Mouse (Mus musculus) brain, adult 2 months (tissue): Measurements from ENCODE around the gene Skap1.

ENCODE experiments used
- DNase-seq: peaks from one replicate; pipeline ENCODE4 v3.0.0; 2011; ENCODE audit warnings: low read depth, low spot score

Gene Skap1

DNA sequence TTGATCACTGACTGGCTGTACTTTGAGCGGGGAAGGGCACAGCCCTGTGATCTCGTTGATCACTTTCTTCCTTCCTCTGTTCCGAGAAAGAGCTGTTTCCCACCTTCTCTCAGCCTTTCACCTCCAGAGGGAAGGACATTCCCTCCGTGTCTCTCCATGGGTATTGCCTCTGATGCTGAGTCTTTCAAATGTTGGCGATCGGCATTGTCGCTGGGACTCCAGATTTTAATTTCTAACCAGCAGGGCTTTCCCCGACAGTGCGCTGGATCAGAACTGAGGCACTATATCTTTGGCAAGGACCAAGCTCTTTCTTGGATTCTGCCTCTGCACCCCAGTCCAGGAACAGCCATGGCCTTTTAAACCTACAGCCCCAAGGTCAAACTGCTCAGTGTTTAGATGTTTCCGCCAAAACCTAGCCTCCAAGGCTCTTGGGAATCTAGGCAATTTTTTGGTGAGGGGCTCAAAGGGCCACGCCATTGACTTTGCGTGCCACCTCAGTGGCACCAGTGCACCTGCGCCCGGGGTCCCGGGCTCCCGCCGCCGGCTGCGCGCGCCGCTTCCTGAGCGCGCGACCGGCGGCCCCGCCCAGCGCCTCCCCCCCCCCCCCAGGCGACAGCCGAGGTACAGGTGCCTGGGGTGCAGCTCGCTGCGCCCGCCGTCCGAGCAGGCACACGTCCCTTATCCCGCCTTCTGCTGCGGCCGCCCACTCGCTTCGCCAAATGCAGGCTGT, at the start of gene Skap1:
Gene Skap1 (plus strand): TSS at position 608 of the 730 bp plus-strand sequence.
- DNase-seq = peak; percentile 16

DNA sequence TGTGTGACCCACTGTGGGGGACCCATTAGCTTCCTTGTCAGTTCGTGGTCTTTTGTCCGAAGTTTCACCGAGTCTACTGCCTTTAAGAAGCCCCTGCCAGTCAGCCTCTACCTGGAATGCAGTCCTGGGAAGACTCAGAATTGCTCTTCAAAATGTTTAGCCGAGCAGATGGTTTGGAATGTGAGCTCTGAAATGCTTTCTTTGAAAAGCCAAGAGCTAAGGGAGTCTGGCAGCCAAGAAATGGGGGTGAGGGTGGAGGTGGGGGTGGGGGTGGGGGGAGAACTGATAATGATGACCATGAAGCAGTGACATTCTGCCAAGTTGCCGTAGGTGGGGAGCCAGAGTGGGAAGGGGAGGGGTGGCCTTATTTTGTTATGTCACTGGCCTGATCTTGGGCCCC, 43.3 kb upstream of the Skap1 start:
- DNase-seq = peak; percentile 35

DNA sequence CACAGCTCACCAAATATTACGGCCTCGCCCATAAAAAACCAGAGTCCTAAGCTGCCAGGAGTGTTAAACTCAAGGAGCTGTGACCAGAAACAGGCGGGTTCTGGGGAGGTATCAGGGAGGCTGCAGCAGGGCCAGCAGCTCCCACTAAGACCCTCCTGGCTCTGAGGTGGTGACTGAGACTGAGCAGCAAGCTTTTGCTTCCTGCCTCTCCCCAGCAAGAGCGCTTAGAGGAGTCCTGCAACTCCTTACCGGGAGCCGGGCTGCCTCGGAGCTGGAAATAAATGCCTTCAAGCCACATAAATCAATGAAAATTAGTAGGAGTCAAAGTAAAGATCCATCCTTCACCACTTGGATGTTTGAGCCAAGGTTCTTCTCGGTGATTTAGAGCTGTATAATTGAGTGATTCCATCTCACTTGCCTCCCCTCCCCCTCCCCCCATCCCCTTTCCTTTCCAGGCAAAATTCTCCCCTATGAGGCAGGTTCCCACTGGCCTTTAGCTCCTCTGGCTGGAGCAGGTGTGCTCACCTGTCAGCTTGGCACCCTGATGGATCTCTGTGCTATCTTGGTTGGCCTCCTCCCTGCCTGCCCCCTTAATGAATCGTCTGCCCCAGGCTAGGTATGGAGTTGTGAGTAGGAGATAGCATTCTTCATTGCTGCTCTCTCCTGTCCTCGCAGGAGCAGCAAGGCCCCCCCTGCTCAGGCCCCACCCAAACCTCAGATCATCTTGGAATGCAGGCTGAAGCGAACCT, 42.7 kb upstream of the Skap1 start:
- no peak for DNase-seq

DNA sequence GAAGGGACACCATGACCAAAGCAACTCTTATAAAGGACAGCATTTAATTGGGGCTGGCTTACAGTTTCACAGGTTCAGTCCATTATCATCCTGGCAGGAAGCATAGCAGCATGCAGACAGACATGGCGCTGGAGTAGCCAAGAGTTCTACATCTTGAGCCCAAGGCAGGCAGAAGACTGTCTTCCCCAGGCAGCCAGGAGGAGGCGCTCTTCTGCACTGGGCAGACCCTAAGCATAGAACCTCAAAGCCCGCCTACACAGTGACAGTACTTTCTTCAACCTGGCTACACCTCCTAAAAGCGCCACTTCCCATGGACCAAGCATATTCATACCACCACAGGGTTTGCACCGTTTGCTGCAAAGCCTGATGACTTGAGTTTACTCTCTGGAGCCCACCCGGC, 39.2 kb upstream of the Skap1 start:
- DNase-seq = no peak

DNA sequence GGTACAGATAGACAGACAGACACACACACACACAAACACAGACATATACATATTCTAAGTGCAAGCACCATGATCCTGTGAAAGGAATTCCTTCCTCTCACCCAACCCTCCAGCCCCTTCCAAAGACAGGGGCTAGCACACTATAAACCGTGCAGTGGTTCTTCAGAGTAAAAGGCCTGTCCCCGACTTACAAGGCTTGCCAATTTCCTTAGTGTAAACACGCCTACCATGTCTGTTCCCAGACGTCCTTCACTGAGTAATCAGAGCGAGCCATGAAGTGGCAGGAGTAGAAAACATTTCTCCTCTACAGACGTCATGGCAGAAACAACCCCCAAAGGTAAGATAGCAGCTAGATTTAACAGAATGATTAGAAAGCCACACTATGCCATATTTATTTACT, 38.2 kb upstream of the Skap1 start:
- DNase-seq = peak; percentile 14

DNA sequence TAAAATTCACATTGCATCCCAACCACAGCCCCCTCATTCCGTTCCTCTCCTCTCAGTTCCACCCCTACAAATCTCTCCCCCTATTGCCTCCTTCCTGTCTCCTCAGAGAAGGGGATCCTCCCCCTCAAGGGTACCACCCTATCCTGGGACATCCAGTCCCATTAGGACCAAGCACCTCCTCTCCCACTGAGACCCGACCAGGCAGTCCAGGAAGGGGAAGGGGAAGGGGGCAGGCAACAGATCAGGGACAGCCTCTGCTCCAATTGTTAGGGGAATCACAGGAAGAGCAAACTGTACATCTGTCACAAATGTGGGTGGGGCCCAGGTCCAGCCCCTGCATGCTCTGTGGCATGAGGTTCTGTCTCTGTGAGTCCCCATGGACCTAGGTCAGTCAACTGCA, 37.6 kb upstream of the Skap1 start:
- DNase-seq = no peak

DNA sequence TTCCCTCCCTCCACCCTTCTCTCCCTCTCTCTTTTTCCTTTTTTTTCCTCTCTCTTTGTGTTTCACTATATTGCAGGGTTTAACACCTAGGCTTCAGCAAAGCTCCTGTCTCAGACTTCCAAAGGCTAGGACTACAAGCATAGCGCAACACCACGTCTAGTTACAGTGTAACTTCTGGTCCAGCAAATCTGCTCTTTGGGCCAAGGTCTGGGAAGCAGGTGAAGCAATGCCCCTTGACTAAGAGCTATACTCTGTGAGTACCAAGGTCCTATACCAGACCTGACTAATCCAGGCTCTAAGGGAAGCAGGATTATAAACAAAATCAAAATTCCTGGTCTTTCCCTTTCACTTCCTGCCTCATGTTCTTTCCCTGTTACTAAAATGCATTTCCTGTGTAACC, 35.3 kb upstream of the Skap1 start:
- no peak for DNase-seq

DNA sequence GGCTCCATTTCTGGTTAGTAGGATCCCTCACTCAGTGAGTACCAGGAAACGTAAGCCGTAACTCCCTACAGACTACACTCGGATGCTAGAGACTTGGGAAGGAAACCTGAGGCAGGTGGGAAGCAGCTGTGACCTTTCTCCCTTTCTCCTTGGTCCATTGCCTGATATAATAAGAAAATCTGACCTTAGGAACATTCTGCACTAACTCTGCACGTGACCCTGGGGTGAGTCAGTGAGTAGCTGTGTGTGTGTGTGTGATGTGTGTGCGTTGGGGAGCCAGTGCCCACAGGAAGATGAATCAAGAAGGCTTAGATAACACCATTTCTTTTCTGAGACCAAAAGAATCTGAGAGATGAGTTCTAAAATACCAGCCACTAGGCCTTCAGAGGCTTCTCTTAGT, 34.5 kb upstream of the Skap1 start:
- no peak for DNase-seq

DNA sequence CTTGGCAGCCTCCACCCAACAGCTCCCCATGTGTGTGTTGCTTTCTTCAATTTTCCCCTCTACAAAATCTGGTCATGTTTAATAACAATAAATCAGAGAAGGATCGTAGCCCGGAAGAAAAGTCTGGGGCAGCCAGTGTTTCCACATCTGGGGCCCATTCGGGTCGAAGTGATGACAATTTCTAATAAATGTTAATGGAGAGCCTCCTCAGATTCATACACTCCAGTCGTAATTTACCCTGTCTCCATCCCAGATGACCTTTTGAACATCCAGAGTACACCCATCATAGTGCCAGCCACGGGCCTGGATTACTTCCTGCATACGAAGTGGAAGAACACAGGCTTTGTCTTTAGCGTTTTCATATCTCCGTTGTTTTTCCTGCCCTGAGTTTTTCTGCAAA, 32.5 kb upstream of the Skap1 start:
- DNase-seq = no peak

DNA sequence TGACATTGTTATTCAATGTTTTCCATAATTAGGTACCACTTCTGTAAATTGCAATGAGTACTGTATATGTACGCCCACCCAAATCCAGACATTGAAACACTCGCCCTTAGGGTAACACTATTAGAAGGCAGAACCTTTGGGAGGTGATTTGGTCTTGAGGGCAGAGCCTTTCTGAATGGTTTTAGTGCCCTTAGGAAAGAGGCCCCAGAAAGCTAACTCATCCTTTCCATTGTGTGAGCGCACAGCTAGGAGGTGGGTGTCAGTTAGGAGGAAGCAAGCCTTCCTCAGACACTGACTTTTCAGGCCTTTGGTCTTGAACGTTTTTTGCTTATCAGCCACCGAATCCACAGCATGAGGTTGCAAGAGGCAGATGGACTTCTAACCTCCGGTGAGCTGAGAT, 29.5 kb upstream of the Skap1 start:
- no peak for DNase-seq

DNA sequence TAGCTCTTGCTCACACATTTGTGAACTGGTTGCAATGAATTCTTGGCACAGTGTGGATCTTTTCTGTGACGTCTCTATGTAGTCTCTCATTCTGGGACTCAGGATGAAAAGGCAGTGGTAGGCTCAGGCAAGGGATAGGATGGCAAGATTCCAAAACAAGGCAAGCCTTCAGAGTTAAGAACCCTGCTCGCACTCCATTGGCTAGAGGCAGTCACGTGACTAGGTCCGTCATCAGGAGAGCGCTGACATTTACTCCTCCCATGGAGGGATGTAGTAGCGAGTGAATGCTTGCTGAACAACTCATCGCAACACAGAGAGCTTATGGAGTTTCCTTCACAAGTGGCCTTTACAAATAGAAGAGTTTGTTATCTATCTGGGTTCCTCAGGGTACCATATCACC, 27.9 kb upstream of the Skap1 start:
- peak; percentile 12 for DNase-seq

DNA sequence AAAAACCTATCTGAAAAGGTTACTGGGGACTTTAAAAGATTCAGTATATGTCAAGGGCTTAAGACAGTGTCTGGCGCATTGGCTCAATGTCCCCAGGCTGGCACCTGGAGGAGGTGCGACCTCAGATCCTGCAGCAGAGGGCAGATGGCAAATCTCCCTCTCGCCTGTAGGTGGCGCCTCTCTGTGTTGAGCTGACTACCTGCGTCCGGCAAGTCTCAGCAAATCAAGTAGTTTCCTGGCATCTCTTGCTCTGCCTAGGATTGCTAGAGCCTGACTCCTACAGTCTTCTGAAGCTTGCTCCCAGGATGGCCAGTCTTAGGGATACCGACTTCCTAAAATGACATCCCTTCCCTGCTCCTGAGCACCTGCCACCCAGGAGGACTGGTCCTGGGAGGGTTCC, 25.6 kb upstream of the Skap1 start:
- DNase-seq = peak; percentile 65

DNA sequence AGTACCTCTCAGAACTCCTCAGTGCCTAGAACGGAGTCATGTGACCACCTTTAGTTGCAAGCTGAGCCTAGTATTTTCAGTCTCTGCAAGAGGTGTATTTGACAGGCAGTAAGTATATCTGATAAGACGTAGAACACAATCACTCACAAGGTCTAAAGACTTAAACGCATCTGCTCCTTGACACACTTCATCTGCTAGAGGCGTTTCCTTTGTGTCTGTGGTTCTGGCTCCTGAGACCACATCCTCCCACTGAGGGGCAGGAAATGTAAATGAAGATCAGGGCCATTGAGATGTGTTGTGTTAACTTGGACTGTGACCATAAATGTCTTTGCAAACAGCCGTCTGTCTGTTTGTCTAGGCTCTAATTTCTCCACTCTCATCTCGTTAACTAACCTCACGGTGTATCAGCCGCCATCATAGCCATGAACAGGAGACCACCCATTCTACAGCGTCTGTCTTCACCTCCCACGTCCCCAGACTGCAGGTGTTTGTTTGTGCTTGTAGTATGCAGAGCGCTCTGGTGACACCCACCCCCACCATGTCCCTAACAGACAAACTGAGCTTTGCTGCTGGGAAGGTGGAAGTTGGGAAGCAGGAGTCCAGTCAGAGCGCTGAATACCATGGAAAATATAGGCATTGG, 22.7 kb upstream of the Skap1 start:
- no peak for DNase-seq

DNA sequence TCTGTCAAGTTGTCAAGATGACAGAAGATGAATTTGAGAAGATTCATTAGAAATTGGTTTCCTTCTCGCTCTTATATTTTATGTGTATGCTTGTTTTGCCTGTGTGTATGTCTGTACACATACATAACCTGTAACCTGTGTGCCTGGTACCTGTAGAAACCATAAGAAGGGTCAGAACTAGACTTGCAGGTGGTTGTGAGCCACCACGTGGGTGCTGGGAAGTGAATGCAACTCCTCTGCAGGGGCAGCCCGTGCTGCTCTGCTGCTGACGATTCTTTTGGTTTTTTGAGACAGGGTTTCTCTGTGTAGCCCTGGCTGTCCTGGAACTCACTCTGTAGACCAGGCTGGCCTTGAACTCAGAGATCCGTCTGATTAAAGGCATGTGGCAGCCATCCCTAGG, 21.9 kb upstream of the Skap1 start:
- DNase-seq = no peak

DNA sequence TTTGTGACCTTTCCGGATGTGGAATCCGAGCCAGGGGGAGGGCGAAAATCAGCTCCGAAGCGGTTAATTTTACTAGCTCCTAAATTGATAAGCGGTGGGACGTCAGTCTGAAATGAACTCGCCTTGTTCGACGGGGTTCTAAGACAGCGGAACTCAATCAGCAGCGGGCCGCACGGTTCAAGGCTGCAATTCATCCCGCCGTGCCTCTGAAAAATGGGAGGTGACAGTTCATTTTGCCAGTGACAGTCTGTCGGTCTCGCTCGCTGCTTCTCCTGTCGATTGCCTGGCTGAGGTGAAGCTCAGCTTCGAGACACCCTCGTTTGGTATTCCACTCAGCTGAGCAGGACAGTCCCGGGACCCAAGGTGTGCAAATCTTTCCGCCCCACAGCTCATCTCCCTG, 16.5 kb upstream of the Skap1 start:
- no peak for DNase-seq

DNA sequence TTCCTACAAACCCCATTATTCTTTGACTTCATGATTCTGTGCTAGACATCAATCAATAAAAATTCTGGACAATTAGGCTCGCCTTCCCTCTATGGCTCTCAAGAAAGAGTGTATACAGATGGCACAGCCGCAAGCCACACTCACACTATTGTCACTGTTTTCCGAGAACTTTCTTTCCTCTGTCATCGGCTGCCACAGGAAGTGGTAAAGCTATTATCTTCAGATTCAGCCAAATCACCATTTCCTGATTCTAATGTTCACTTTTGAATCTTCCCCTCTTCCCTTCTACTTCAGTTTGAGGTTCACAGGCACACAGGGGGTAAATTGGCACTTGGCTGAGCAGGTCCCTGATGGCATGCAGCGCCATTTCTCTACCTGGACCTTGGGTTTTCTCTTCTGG, 9.3 kb upstream of the Skap1 start:
- DNase-seq = no peak

DNA sequence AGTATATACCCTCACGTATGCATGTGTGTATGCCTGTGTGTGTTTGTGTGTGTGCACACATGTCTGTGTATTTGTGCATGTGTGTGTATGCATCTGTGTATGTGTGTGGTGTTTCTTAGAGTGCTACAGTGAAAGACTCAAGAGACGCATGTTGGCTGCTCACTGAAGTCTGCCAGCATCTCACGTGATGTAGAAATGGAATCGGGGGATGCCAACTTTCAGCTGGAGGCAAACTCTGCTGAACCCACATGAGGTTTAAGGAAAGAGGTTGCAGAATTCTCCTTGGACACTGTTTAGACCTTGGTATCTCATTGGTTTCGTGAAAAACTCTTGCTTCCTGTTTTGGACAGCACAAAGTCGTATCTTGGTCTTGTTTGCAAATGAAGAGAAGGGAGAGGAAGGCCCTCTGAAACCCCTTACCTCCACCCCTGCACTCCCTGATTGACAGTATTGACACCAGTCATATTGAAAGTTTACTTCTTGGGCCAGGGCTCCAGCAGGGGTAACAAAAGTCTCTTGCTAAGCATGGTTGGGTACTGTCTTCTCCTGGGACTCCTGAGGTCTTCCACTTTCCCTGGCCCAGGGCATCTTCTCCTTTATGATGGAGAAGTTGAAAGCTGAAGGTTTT, 8.6 kb upstream of the Skap1 start:
- DNase-seq = no peak

DNA sequence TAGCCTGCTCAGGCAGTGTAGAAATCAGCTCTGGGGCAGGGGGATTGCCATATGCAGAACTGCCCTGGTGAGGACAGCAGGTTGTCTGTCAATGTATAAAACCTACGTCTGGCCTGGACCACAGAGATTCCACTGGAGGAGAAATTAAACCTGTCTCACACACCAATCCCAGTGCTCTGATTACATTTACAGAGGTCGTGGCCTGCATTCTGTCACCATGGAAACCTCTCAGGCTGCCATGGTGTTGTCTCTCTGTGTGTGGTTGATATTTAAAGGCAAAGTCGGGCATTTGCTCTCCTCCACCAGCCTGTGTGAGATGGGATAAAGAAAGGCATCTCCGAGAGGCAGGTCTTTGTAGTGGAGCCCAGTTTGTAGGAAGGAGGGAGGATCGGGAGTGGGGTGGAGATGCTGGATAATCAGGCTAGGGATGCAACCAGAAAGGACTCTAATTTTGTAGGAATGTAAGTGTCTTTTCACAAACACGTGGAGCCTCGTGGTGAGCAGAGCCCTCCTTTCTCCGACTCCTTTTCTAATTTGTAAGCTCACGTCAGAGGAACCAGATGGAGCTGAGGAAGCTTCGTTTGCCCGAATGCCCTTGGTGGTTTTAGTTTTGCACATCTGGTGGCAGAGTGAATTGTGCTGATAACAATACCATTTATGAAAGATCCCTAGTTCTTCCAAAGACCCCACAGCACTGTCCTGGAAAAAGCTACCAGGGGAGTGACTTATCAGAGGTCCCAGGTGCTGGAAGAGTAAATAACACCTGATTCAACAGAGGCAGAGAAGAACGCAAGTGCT, 7.7 kb upstream of the Skap1 start:
- peak; percentile 42 for DNase-seq

DNA sequence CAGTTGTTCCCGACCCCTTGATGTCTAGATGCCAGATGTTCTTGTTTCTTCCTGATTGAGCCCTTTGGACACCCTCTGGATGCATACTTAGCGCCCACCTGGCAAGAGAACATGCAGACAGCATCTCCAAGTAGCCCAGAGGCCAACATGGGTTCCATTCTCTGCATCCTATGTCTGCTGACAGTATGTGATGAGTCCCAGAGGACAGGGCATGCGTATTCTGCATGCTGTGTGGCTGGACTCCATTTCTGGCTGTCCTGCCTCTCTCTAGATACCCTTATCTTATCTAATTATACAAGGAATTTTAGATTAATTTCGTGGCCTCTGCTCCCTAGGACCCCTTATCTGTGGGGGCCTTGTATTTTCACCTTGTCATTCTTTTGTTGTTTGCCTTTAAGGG, 2.6 kb upstream of the Skap1 start:
- DNase-seq = no peak

DNA sequence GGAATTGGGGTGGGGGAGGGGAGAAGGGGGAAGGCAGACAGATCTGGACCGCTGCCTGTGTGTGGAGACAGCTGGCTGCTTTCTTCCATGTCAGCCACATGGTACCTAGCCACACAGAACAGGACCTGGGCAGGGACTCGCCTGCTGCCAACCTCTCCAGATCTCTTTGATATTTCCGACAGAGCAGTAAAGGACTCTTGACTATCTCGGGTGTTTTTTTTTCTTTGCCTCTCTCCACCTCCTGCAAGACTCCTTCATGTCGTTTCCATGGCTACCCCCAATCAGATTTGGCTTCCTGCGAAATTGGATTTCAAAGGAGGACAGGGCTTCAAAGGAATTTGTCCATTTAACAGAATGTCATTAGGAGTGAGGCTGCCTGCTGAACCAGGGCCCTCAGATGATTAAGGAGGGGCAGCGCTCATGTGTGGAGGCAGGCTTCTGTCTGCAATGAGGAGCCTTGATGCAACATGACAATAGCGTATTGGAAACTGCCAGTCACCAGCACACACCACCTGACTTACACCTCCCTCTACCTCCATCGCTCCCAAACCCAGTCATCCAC, 2.1 kb upstream of the Skap1 start:
- DNase-seq = peak; percentile 82

DNA sequence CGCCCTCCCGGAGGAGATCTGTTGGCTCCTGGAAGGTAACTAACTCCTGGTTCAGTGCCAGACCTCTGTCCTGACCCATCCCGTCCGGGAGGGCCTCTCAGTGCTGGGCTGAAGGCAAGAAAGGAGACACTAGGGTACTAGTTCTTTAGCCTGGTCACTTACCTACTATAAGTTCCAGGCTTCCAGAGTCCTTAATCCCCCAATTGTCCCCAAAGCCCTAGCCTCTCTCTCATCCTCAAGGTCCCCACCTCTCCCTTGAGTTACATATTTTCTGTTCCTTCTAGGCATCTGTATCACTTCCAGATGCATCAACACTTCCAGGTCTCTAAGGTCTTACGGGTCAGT, 295 bp downstream of the Skap1 start:
- no peak for DNase-seq
